Mouse (Mus musculus): ENCODE measurements at regions not wholly inside any gene's neighbourhood (a gene's known extent, or its start where the extent isn't known, plus 50 kb on each side); places are given as distances from the start of the nearest gene placed in this dataset.

DNA sequence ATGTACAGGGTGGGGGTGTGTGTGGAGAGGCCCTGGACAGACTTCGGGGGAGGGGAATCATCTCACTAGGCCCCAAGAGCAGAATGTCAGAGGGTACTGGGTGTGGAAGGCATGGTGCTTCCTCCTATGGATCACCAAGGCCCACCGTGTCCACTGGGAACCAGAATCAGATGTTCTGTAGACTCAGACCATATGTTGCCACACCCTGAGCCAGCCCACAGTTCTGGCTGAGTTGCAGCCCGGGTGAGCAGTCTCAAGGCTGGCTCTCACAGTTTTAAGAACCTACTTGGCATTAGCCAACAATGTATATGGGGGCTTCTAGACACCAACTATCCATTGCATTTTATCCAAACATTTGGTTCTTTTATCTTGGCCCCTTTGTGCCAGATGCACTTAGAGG is 67.5 kb downstream of the Ackr3 start:
- TF ChIP-seq POLR2A (IDR thresholded peaks at IDR 0.05; ENCODE audit: insufficient read depth, low read depth, low read length) (no peak), CTCF (IDR thresholded peaks at IDR 0.05) (no peak)

Measured in heart, adult 2 months (tissue).